Mouse (Mus musculus) left cerebral cortex, adult 18-20 months (tissue): ENCODE measurements around the gene Apba3. TPM values are rescaled to one million over a fixed set of nuclear protein-coding genes. Genes with fewer than 3 reads are reported as not detected.

ENCODE experiments used
- microRNA-seq, 2 experiments: library from miRNA; unstranded; fragments of <30 nt; microRNA quantifications; one replicate each; pipeline ENCODE4 v1.2.0; 2021
- total RNA-seq, 2 experiments: library from RNA; stranded (reverse); gene quantifications; 2 replicates each; pipeline ENCODE4 v1.2.3; 2021

The Apba3 gene
- total RNA-seq, 2 experiments from 2014 or later, result 36.7 to 42.7 TPM

Small RNAs within 50 kb of the gene (microRNA-seq; reads per million reads assigned to microRNA genes)
- 20.4 to 29.8 reads per million in 2 experiments for gene Mir3057

Other genes with a start within 250 kb of the Apba3 start
- gene Diras1, start 241.3 kb upstream of the Apba3 start, total RNA-seq, result 100 to 1,000 TPM; 104 to 113 TPM
- 10 to 100 TPM; 56.9 to 60.1 TPM for gene Slc39a3, start 229.5 kb upstream of the Apba3 start, total RNA-seq
- gene Sgta, start 206.8 kb upstream of the Apba3 start, total RNA-seq, result 100 to 1,000 TPM; 178 to 182 TPM
- gene Thop1, start 196.9 kb upstream of the Apba3 start, total RNA-seq, result 10 to 100 TPM; 43.9 to 49.4 TPM
- under 1 TPM; 0.35 to 0.67 TPM for gene Creb3l3, start 168.1 kb upstream of the Apba3 start, total RNA-seq
- gene Map2k2, start 161.0 kb upstream of the Apba3 start, total RNA-seq, result 100 to 1,000 TPM; 133 to 137 TPM
- 100 to 1,000 TPM; 135 to 137 TPM for gene Zbtb7a, start 131.7 kb upstream of the Apba3 start, total RNA-seq
- 10 to 100 TPM; 27.8 to 28.8 TPM for gene Pias4, start 99.0 kb upstream of the Apba3 start, total RNA-seq
- gene Eef2, start 90.3 kb upstream of the Apba3 start, total RNA-seq, result 100 to 1,000 TPM; 899 to 919 TPM
- gene Dapk3, start 84.0 kb upstream of the Apba3 start, total RNA-seq, result 10 to 100 TPM; 77.4 to 80.3 TPM
- gene 4930442H23Rik, start 83.1 kb upstream of the Apba3 start, total RNA-seq, result not detected
- not detected for gene Nmrk2, start 64.9 kb upstream of the Apba3 start, total RNA-seq
- gene Atcay, start 36.1 kb upstream of the Apba3 start, total RNA-seq, result 100 to 1,000 TPM; 197 to 204 TPM
- gene Zfr2, start 33.8 kb upstream of the Apba3 start, total RNA-seq, result 10 to 100 TPM; 59.2 to 65.5 TPM
- gene Matk, start 14.0 kb upstream of the Apba3 start, total RNA-seq, result 100 to 1,000 TPM; 187 to 195 TPM
- 10 to 100 TPM; 38.8 to 43.5 TPM for gene Mrpl54, start within 50 bp of the Apba3 start, total RNA-seq
- gene Tjp3, start 24.6 kb downstream of the Apba3 start, total RNA-seq, result under 1 TPM; 0.16 to 0.23 TPM
- 100 to 1,000 TPM; 415 to 417 TPM for gene Pip5k1c, start 26.0 kb downstream of the Apba3 start, total RNA-seq
- 10 to 100 TPM; 30.5 to 34.6 TPM for gene Cactin, start 54.1 kb downstream of the Apba3 start, total RNA-seq
- 1 to 10 TPM; 1.1 to 1.5 TPM for gene Tbxa2r, start 61.8 kb downstream of the Apba3 start, total RNA-seq
- gene Gipc3, start 76.3 kb downstream of the Apba3 start, total RNA-seq, result 1 to 10 TPM; 2.5 to 3.6 TPM
- 10 to 100 TPM; 28.9 to 30.5 TPM for gene Hmg20b, start 83.5 kb downstream of the Apba3 start, total RNA-seq
- 10 to 100 TPM; 38.1 to 42.0 TPM for gene Mfsd12, start 90.5 kb downstream of the Apba3 start, total RNA-seq
- gene 4930404N11Rik, start 98.9 kb downstream of the Apba3 start, total RNA-seq, result 1 to 10 TPM; 1.2 to 1.3 TPM
- gene Fzr1, start 111.6 kb downstream of the Apba3 start, total RNA-seq, result 10 to 100 TPM; 71.1 to 72.1 TPM
- 10 to 100 TPM; 87.4 to 97.6 TPM for gene Dohh, start 117.5 kb downstream of the Apba3 start, total RNA-seq
- 1 to 10 TPM; 3.1 to 3.8 TPM for gene Gm48551, start 117.5 kb downstream of the Apba3 start, total RNA-seq
- 1 to 10 TPM; 2.7 to 2.8 TPM for gene Gm48552, start 122.0 kb downstream of the Apba3 start, total RNA-seq
- gene Smim24, start 126.1 kb downstream of the Apba3 start, total RNA-seq, result 1 to 10 TPM; 1.1 to 1.2 TPM
- gene Nfic, start 188.7 kb downstream of the Apba3 start, total RNA-seq, result 10 to 100 TPM; 84.7 to 91.7 TPM
- 100 to 1,000 TPM; 242 to 259 TPM for gene Celf5, start 215.7 kb downstream of the Apba3 start, total RNA-seq
- gene Ncln, start 229.4 kb downstream of the Apba3 start, total RNA-seq, result 10 to 100 TPM; 68.1 to 85.1 TPM
- gene S1pr4, start 233.2 kb downstream of the Apba3 start, total RNA-seq, result under 1 TPM; 0.58 to 0.82 TPM